Mouse (Mus musculus) kidney, adult 2 months (tissue): ENCODE data around the gene Erich3. TPM values are rescaled to one million over a fixed set of nuclear protein-coding genes. Genes with fewer than 3 reads are reported as not detected.
A peak's percentile ranks its signal among the peaks of the same experiment; 100 is the strongest.

Experiments used
- DNase-seq: peaks from one replicate; pipeline ENCODE4 v3.0.0; 2021
- H3K27ac ChIP-seq: fragments of 200-500 bp; 2 replicates; pipeline ENCODE4 v1.5.1; 2012; ENCODE audit warnings: low read depth, low read length, control low read depth, inconsistent platforms; ENCODE audit not compliant: insufficient read depth
- H3K27me3 ChIP-seq: fragments of 200-500 bp; replicated peaks from 2 replicates; pipeline ENCODE4 v1.6.1; 2012; ENCODE audit warnings: mild to moderate bottlenecking, moderate library complexity, low read length, inconsistent platforms; ENCODE audit not compliant: control insufficient read depth, insufficient read depth
- H3K36me3 ChIP-seq: fragments of 200-500 bp; 2 replicates; pipeline ENCODE4 v1.6.1; 2012; ENCODE audit warnings: mild to moderate bottlenecking, moderate library complexity, low read length, inconsistent platforms; ENCODE audit not compliant: control insufficient read depth, insufficient read depth
- H3K4me1 ChIP-seq: fragments of 200-500 bp; 2 replicates; pipeline ENCODE4 v1.6.1; 2011; ENCODE audit warnings: low read length; ENCODE audit not compliant: control insufficient read depth, insufficient read depth
- H3K4me3 ChIP-seq: fragments of 200-500 bp; 2 replicates; pipeline ENCODE4 v1.5.1; 2011; ENCODE audit warnings: mild to moderate bottlenecking, low read depth, low read length, control low read depth; ENCODE audit not compliant: insufficient read depth
- CTCF ChIP-seq: fragments of 200-500 bp; conservative IDR thresholded peaks from 2 replicates; pipeline ENCODE4 v1.5.1; 2011; ENCODE audit warnings: low read depth, mild to moderate bottlenecking, control low read depth, low read length, moderate library complexity, mixed read lengths; ENCODE audit not compliant: insufficient read depth, insufficient read length
- POLR2A ChIP-seq: fragments of 200-500 bp; IDR thresholded peaks from one replicate; pipeline ENCODE4 v1.6.1; 2011; ENCODE audit warnings: low read depth, low read length, control low read depth
- WGBS: fragments of 180-500 bp; shearing (Covaris S2); methylation state at CpG from one replicate; pipeline ENCODE4 v1.1.7; 2018; 5-methylcytosine and 5-hydroxymethylcytosine counted together
- polyA plus RNA-seq: library from polyadenylated mRNA; depleted of rRNA; stranded (reverse); fragments of >200 nt; gene quantifications from 2 replicates; pipeline ENCODE4 v1.2.3, GENCODE M21; 2012

The Erich3 gene
- polyA plus RNA-seq, 1 experiment: 0.19 TPM

- Histone ChIP-seq H3K27ac (no peak overlapping the region), H3K27me3 (no peaks in the 10 kb centered on the region), H3K4me3 (no peak overlapping the region), H3K36me3 (no peaks in the 10 kb centered on the region), H3K4me1 (no peaks in the 10 kb centered on the region)
- TF ChIP-seq CTCF (no peak), POLR2A (no peak)
- DNase-seq: no peak
- WGBS: 60% methylated on average over 2 of the region's 2 CpGs
Measured at GRCm38 (mm10) chr3:154683667-154684066, 20.0 kb downstream of the Erich3 start.

DNA sequence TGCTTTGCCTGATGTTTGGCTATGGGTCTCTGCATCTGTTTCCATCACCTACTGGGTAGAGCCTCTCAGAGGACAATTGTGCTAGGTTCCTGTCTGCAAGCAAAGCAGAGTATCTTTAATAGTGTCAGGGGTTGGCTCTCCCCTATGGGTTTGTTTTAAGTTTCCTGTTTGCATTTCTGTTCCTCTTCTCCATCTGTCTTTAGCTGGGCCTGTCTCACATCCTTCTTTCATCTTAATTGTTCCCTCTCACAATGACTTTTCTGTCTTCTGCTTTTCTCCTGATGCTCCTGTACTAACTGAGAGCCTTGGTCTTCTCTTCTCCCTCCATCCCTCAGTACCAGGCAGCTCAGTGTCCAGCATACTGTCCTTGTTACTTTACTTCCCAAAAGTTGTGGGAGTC lies 26.6 kb downstream of the Erich3 start:
- Histone ChIP-seq H3K36me3 (no peaks in the 10 kb centered on the region), H3K27me3 (no peaks in the 10 kb centered on the region), H3K27ac (no peak overlapping the region), H3K4me1 (no peaks in the 10 kb centered on the region), H3K4me3 (no peak overlapping the region)
- no peak for TF ChIP-seq POLR2A
- no peak for TF ChIP-seq CTCF
- no peak for DNase-seq

GRCm38 (mm10) chr3:154691897-154692571 lies 28.4 kb downstream of the Erich3 start:
- TF ChIP-seq CTCF (no peak), POLR2A (no peak)
- H3K27ac ChIP-seq: peak overlapping the region; percentile 28; the same call in 1 of the 2 replicates
- no peak overlapping the region for H3K4me3 ChIP-seq
- H3K4me1 ChIP-seq: no peaks in the 10 kb centered on the region
- H3K36me3 ChIP-seq: no peaks in the 10 kb centered on the region
- no peaks in the 10 kb centered on the region for H3K27me3 ChIP-seq
- peak; percentile 89 for DNase-seq
- WGBS: 46% methylated on average over 14 of the region's 14 CpGs

GRCm38 (mm10) chr3:154692572-154692922 lies 28.9 kb downstream of the Erich3 start:
- no peak for TF ChIP-seq CTCF
- TF ChIP-seq POLR2A: no peak
- Histone ChIP-seq H3K4me1 (no peaks in the 10 kb centered on the region), H3K27me3 (no peaks in the 10 kb centered on the region), H3K27ac (peak overlapping the region; percentile 28; the same call in 1 of the 2 replicates), H3K36me3 (no peaks in the 10 kb centered on the region), H3K4me3 (no peak overlapping the region)
- 41% methylated on average over 3 of the region's 3 CpGs for WGBS
- no peak for DNase-seq

GRCm38 (mm10) chr3:154693902-154694301 lies 30.2 kb downstream of the Erich3 start:
- H3K27me3 ChIP-seq: no peaks in the 10 kb centered on the region
- no peak overlapping the region for H3K4me3 ChIP-seq
- no peak for TF ChIP-seq CTCF
- TF ChIP-seq POLR2A: no peak
- no peaks in the 10 kb centered on the region for H3K4me1 ChIP-seq
- no peak for DNase-seq
- WGBS: 81% methylated on average over 4 of the region's 4 CpGs
- H3K27ac ChIP-seq: no peak overlapping the region
- H3K36me3 ChIP-seq: no peaks in the 10 kb centered on the region

GRCm38 (mm10) chr3:154696611-154697010 lies 33.0 kb downstream of the Erich3 start:
- no peaks in the 10 kb centered on the region for H3K36me3 ChIP-seq
- 92% methylated on average over 3 of the region's 3 CpGs for WGBS
- H3K4me3 ChIP-seq: no peak overlapping the region
- H3K27ac ChIP-seq: no peak overlapping the region
- TF ChIP-seq CTCF (no peak), POLR2A (no peak)
- H3K27me3 ChIP-seq: no peaks in the 10 kb centered on the region
- no peaks in the 10 kb centered on the region for H3K4me1 ChIP-seq
- no peak for DNase-seq

DNA sequence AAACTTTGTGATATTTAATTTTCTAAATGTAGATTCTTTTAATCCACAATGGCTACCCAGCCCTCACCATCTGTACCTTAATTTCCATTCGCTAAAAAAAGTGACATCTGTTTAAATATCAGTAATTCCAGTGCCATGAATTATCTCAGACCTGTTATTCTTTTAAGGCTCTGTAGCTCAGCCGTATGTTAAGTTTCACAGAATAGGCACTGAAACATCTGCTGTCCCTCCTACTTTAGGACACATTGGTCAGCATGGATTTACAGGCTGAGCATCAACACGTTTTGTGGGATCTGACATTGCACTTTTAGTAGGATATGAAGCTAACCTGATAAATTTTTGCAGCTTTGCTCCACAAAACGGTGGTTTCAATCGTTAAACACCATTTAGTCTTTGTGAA lies 35.2 kb downstream of the Erich3 start:
- Histone ChIP-seq H3K4me1 (no peaks in the 10 kb centered on the region), H3K4me3 (no peak overlapping the region), H3K27ac (no peak overlapping the region), H3K36me3 (no peaks in the 10 kb centered on the region), H3K27me3 (no peaks in the 10 kb centered on the region)
- DNase-seq: no peak
- 26% methylated on average over 5 of the region's 5 CpGs for WGBS
- no peak for TF ChIP-seq CTCF
- no peak for TF ChIP-seq POLR2A

- TF ChIP-seq POLR2A: no peak
- no peak for TF ChIP-seq CTCF
- Histone ChIP-seq H3K27ac (no peak overlapping the region), H3K36me3 (no peaks in the 10 kb centered on the region), H3K4me1 (no peaks in the 10 kb centered on the region), H3K4me3 (no peak overlapping the region), H3K27me3 (no peaks in the 10 kb centered on the region; the same call in 1 of the 2 replicates)
- 57% methylated on average over 3 of the region's 3 CpGs for WGBS
- no peak for DNase-seq
Measured at GRCm38 (mm10) chr3:154700296-154700695, 36.6 kb downstream of the Erich3 start.
